Mouse (Mus musculus): ENCODE results near the gene Mex3a. TPM values are rescaled to one million over a fixed set of nuclear protein-coding genes. Genes with fewer than 3 reads are reported as not detected.

Gene Mex3a
- polyA plus RNA-seq, 1 experiment from 2014 or later, result 3.3 TPM

GRCm38 (mm10) chr3:88487396-88487795, 44.8 kb upstream of the Mex3a start:
- Histone ChIP-seq H3K27me3 (ENCODE audit: control insufficient read depth, insufficient read depth, low read length) (no peaks in the 10 kb centered on the region), H3K9me3 (ENCODE audit: control insufficient read depth, low read length) (no peaks in the 10 kb centered on the region), H3K27ac (replicated peaks) (no peak overlapping the region), H3K4me2 (replicated peaks; ENCODE audit: low read depth) (no peak overlapping the region), H3K4me1 (replicated peaks; ENCODE audit: control insufficient read depth, insufficient read depth) (peaks cover 19% of the 10 kb centered on the region), H3K9ac (ENCODE audit: low read length) (no peak overlapping the region), H3K4me3 (ENCODE audit: low read depth, low read length) (no peak overlapping the region), H3K36me3 (ENCODE audit: control insufficient read depth, insufficient read depth, low read length) (peaks cover 40% of the 10 kb centered on the region)
- no peak for DNase-seq (ENCODE audit: low spot score)
- TF ChIP-seq EP300 (optimal IDR thresholded peaks at IDR 0.05) (no peak), CTCF (IDR thresholded peaks at IDR 0.05; ENCODE audit: low read depth) (no peak)
- ATAC-seq (ENCODE audit: low FRiP score, low TSS enrichment), result no peak
- WGBS, result 50% methylated on average over 1 of the region's 1 CpGs

- Histone ChIP-seq H3K27me3 (ENCODE audit: control insufficient read depth, insufficient read depth, low read length) (no peaks in the 10 kb centered on the region), H3K27ac (replicated peaks) (peak overlapping the region; percentile 99), H3K9me3 (ENCODE audit: control insufficient read depth, low read length) (no peaks in the 10 kb centered on the region), H3K36me3 (ENCODE audit: control insufficient read depth, insufficient read depth, low read length) (peaks cover 3% of the 10 kb centered on the region; the same call in 1 of the 2 replicates), H3K4me2 (replicated peaks; ENCODE audit: low read depth) (peak overlapping the region; percentile 86), H3K4me1 (replicated peaks; ENCODE audit: control insufficient read depth, insufficient read depth) (peaks cover 35% of the 10 kb centered on the region), H3K4me3 (ENCODE audit: low read depth, low read length) (no peak overlapping the region), H3K9ac (ENCODE audit: low read length) (peak overlapping the region; percentile 63)
- 36% methylated on average over 11 of the region's 11 CpGs for WGBS
- DNase-seq (ENCODE audit: low spot score) (no peak), ATAC-seq (ENCODE audit: low FRiP score, low TSS enrichment) (no peak)
- TF ChIP-seq EP300 (optimal IDR thresholded peaks at IDR 0.05) (no peak), CTCF (IDR thresholded peaks at IDR 0.05; ENCODE audit: low read depth) (no peak)
These were observed 38.3 kb upstream of the Mex3a start for GRCm38 (mm10) chr3:88493706-88494582.

- Histone ChIP-seq H3K9me3 (ENCODE audit: control insufficient read depth, low read length) (no peaks in the 10 kb centered on the region), H3K36me3 (ENCODE audit: control insufficient read depth, insufficient read depth, low read length) (peaks cover 3% of the 10 kb centered on the region; the same call in 1 of the 2 replicates), H3K4me1 (replicated peaks; ENCODE audit: control insufficient read depth, insufficient read depth) (peaks cover 29% of the 10 kb centered on the region), H3K27me3 (ENCODE audit: control insufficient read depth, insufficient read depth, low read length) (no peaks in the 10 kb centered on the region), H3K27ac (replicated peaks) (peak overlapping the region; percentile 99), H3K9ac (ENCODE audit: low read length) (peak overlapping the region; percentile 13; the same call in 1 of the 2 replicates), H3K4me3 (ENCODE audit: low read depth, low read length) (no peak overlapping the region), H3K4me2 (replicated peaks; ENCODE audit: low read depth) (peak overlapping the region; percentile 29; the same call in 1 of the 2 replicates)
- ATAC-seq (ENCODE audit: low FRiP score, low TSS enrichment) (no peak), DNase-seq (ENCODE audit: low spot score) (peak; percentile 77)
- no peak for TF ChIP-seq CTCF (IDR thresholded peaks at IDR 0.05; ENCODE audit: low read depth)
- TF ChIP-seq EP300 (optimal IDR thresholded peaks at IDR 0.05), result no peak
- 18% methylated on average over 9 of the region's 9 CpGs for WGBS
These were observed 37.2 kb upstream of the Mex3a start for GRCm38 (mm10) chr3:88494836-88495628.

GRCm38 (mm10) chr3:88495741-88496415, 36.3 kb upstream of the Mex3a start:
- DNase-seq (ENCODE audit: low spot score), result no peak
- H3K4me3 ChIP-seq (ENCODE audit: low read depth, low read length), result no peak overlapping the region
- peaks cover 3% of the 10 kb centered on the region; the same call in 1 of the 2 replicates for H3K36me3 ChIP-seq (ENCODE audit: control insufficient read depth, insufficient read depth, low read length)
- H3K4me1 ChIP-seq (replicated peaks; ENCODE audit: control insufficient read depth, insufficient read depth), result peaks cover 29% of the 10 kb centered on the region
- WGBS, result 71% methylated on average over 10 of the region's 10 CpGs
- H3K27me3 ChIP-seq (ENCODE audit: control insufficient read depth, insufficient read depth, low read length), result no peaks in the 10 kb centered on the region
- H3K4me2 ChIP-seq (replicated peaks; ENCODE audit: low read depth), result peak overlapping the region; percentile 29; the same call in 1 of the 2 replicates
- no peaks in the 10 kb centered on the region for H3K9me3 ChIP-seq (ENCODE audit: control insufficient read depth, low read length)
- H3K27ac ChIP-seq (replicated peaks), result peak overlapping the region; percentile 99
- no peak for ATAC-seq (ENCODE audit: low FRiP score, low TSS enrichment)
- no peak for TF ChIP-seq EP300 (optimal IDR thresholded peaks at IDR 0.05)
- TF ChIP-seq CTCF (IDR thresholded peaks at IDR 0.05; ENCODE audit: low read depth), result no peak
- H3K9ac ChIP-seq (ENCODE audit: low read length), result peak overlapping the region; percentile 13; the same call in 1 of the 2 replicates

- no peak overlapping the region for H3K27ac ChIP-seq (replicated peaks)
- H3K27me3 ChIP-seq (ENCODE audit: control insufficient read depth, insufficient read depth, low read length), result no peaks in the 10 kb centered on the region
- peaks cover 3% of the 10 kb centered on the region; the same call in 1 of the 2 replicates for H3K36me3 ChIP-seq (ENCODE audit: control insufficient read depth, insufficient read depth, low read length)
- peaks cover 22% of the 10 kb centered on the region for H3K4me1 ChIP-seq (replicated peaks; ENCODE audit: control insufficient read depth, insufficient read depth)
- WGBS, result 64% methylated on average over 4 of the region's 4 CpGs
- H3K9ac ChIP-seq (ENCODE audit: low read length), result no peak overlapping the region
- no peak overlapping the region for H3K4me3 ChIP-seq (ENCODE audit: low read depth, low read length)
- no peak for DNase-seq (ENCODE audit: low spot score)
- ATAC-seq (ENCODE audit: low FRiP score, low TSS enrichment), result no peak
- TF ChIP-seq EP300 (optimal IDR thresholded peaks at IDR 0.05), result no peak
- no peak for TF ChIP-seq CTCF (IDR thresholded peaks at IDR 0.05; ENCODE audit: low read depth)
- H3K9me3 ChIP-seq (ENCODE audit: control insufficient read depth, low read length), result no peaks in the 10 kb centered on the region
- H3K4me2 ChIP-seq (replicated peaks; ENCODE audit: low read depth), result no peak overlapping the region; the same call in 1 of the 2 replicates
These were observed 32.6 kb upstream of the Mex3a start for GRCm38 (mm10) chr3:88499580-88499979.

Measured in stomach, postnatal 0 days (tissue).